Mouse (Mus musculus) frontal cortex, postnatal 14 days (tissue): ENCODE results near the gene Stard5.
A peak's percentile ranks its signal among the peaks of the same experiment; 100 is the strongest.

Source experiments
- DNase-seq, 2 experiments: peaks; one replicate each; pipeline ENCODE4 v3.0.0; 2022; ENCODE audit warnings: low spot score in 2 of 2

The Stard5 gene

DNA sequence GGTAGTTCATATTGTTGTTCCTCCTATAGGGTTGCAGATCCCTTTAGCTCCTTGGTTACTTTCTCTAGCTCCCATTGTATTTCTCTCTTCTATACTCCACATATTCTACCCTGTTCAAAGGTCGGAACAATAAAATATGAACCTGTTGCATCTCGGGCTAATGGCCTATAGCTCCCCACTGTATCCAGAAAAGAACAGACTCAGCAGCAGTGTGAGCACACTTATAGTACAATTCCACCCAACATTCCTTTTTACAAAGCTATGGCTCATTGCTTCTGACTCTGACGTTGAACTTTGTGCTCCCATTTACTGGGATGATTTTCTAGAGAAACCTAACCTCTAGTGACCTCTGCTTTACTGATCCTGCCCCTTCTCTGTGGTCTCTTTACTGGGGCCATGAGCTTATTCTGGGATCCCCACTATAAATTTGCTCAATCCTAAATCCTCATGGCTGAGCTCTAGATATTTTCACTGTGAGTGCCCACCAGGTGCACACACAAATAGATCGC is 34.4 kb downstream of the Stard5 start:
- no peak for DNase-seq

DNA sequence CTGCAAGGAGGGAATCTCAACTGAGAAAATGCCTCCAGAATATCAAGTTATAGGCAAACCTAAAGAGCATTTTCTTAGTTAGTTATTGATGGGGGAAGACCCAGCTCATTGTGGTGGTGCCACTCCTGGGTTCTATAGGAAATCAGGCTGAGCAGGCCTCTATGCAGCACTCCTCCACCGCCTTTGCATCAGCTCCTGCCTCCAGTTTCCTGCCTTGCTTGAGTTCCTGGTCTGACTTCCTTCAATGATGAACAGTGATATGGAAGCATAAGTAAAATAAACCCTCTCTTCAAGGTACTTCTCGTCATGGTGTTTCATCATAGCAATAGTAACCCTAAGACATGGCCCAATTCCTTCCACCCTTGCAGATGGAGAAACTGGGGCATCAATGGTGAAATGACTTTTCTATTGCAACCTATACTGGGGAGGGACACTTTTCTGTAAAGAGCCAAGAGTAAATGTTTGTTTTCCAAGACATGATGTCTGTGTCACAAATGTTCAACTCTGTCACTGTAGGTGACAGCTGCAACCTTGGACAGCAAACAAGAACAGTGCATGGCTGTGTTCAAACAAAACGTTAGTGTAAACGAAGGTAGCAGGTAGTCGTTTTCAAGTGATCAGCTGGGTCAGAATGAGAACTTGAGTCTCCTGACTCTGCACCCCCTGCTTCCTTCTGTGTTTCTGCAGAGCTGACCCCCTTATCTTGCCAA is 36.3 kb downstream of the Stard5 start:
- DNase-seq = no peak

DNA sequence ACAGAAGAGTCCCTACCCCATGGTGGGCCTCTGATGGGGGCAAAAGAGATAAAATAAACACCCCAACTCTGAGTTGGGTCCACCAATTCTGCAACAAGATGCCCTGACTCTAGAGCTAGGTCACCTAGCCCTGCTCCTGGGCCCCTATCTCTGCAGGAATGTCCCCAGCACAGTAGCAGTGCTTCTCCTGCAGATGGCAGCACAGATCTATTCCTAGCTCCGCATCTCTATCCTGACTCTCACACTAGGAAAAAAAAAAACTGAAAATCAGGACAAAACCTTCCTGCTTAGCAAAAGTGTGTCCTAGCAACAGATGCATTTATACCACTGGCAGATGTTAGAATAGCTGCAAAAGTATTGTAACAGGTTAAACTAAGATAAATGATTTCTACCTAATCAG is 37.0 kb downstream of the Stard5 start:
- peak; percentile 37 to 60 for DNase-seq

DNA sequence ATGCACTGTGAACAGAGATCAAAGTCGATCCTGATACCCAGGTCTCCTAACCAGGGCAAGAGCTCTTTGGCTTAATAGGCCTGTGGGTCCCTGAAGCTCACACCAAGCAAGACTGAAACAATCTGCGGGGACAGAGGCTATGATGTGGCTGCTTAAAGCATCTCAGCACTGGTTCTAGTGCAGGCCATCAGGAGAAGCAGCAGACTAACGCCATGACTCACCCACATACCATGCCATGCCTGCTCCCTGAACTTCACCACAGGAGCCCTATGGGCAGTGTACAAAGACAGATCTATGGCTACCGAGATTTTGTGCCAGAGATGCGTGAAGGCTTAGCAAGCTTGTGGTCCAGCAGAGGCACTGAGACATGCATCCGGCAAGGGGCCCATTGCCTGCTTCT is 39.8 kb downstream of the Stard5 start:
- DNase-seq = no peak

DNA sequence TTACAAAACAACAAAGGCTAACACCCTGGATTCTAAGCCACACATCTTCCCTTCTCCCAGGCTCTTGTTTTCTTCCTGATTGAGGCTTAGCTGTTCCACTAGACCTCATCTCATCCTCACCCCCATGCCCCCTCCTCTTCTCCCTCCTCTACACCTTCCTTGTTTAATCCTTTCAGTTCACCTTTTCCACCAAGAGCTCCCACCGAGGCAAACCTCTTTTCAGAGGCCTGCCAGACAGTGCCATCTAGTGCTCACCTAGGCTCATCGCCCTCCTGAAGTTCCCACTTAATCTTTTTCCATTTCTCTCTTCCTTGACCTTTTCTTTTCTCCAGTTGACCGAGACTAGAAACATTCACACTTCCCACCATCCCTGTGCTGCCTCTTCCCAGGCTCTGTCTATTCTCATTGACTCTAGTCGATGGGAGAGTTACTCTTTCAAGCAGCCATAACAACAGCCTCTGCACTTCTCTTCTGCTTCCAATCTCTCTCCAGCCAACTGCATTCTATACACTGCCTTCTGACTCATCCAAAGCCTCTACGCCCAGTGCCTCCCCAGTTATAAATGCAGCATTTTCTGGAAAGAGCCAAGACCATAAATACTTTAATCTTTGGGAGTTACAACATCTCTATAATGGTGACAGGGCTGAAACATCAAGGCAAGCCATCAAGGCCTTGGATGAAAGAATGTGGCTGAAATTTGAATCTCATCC is 43.9 kb downstream of the Stard5 start:
- no peak for DNase-seq

- DNase-seq = no peak
Measured at GRCm38 (mm10) chr7:83677296-83677695, 45.5 kb downstream of the Stard5 start.

DNA sequence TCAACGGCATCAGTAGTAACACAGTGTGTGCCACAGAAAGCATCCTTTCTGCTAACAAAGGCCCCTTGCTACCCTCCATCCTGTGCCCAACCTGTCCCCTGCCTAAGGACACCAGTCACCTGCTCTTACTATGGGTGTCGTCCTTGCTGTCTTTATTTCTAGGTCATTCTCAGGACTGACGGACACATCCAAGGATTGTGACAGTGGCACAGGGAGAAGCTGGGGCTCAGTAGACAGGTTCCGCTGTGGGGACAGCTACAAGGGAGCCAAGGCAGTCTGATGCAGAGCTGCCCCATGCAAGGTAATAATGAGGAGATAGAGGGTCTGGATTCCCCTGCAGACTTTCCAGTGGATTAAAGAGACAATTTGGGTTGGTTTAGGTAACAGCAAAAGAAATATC is 46.7 kb downstream of the Stard5 start:
- no peak for DNase-seq

DNA sequence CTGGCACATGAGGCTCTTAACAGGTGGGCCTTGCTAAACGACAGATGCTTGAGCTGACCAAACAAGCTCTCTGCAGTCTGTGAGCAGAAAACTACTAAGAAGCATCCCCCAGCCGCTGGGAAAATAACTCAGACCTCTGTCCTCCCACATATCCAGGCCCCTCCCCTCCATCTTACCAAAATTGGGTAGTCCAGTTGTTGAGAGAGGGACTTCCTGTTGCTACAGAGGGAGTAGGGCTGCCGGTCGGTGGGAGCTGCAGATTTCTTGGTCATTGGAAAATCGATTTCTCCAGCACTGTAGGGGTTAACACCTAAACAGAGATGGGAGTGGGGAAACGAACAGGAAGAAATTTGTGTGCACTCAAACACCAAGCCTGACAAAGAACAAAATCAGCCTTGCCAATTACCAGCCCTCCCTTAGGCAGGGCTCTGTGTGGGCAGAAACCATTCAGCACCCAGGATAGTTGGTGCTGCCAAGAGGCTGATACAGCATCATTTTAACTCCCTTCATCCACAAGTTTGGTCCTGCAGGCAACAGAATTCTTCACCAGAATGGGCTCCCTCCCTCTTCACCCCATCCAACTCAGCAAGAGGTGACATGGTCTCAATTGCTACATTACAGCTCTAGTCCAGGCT is 51.0 kb downstream of the Stard5 start:
- DNase-seq = no peak

DNA sequence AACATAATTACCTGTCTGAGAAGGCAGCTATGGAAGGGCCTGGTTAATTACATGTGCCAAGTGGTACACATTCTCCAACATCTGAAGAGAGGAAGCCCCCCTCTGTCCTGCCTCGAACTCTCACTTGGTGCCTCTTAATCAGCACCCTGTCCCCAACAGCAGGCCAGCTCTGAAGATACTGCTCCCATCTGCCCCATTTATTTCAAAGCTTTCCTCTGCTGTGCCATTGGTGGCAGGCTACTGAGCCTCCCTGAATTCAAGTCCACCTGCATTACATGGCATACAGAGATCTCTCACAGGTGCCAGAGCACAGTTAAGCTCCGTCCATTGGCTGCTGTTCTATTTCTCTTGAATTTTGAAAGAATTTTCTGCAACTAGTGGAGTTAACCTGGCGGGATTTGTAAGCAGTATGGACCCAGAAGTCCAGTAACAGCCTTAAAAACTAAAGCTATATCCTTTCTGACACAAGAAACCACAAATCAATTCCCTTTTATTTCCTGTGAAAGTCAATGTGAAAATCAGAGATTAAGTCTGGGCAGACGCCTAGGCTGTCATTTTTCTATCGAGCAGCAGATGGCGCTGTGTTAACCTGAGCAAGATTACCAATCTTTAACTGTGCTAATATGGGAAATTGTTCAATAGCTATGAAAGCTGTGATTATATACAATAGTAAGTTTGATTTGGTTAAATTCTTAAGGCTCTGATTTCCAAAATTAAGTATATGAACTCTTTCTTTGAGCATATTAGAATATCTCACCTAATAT is 63.9 kb downstream of the Stard5 start:
- no peak for DNase-seq

DNA sequence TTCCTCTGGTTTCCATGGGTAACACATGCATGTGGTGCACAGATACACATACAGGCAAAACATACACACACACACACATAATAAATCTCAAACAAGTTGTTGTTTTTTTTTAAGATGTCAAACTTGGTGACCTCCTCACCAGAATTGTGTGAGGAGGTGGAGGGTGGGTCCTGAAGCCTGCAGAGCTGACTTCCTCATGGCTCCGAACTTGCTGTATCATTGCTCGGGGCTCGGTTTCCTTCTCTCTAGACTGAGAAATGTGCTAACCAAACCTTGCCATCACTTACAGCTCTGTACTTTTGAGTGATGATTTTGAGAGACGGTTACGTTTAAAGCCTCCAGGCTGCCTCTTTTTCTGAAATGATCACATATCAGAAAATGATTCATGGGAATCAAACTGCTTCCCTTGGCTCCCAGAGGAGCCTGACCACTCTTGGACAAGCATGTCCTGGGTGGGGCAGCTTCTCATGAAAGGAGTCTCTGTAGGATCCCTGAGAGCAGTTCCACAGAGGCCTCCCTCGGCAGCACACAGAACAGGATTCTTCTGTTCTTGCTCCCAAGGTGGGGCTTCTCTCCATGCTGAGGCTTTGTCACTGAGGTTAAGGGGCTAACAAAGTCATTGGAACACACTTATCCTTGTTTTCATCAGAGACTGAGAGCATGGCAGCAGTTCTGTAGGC is 67.4 kb downstream of the Stard5 start:
- DNase-seq = no peak
